Mouse (Mus musculus): ENCODE measurements around the gene Tmem248.

The Tmem248 gene

GRCm38 (mm10) chr5:130216781-130217180 is at the start of gene Tmem248:
Gene Tmem248 (plus strand): TSS chr5:130217081.
- no peak for DNase-seq (ENCODE audit: inconsistent age in 2 of 2, low spot score in 1 of 2)

- no peak for DNase-seq (ENCODE audit: inconsistent age in 2 of 2, low spot score in 1 of 2)
Observed at GRCm38 (mm10) chr5:130169109-130169508, 47.8 kb upstream of the Tmem248 start.

- DNase-seq (ENCODE audit: inconsistent age in 2 of 2, low spot score in 1 of 2), result no peak
Observed at GRCm38 (mm10) chr5:130170666-130171422, 46.0 kb upstream of the Tmem248 start.

- peak; percentile 97 to 99 for DNase-seq (ENCODE audit: inconsistent age in 2 of 2, low spot score in 1 of 2)
Observed at GRCm38 (mm10) chr5:130171423-130171954, 45.4 kb upstream of the Tmem248 start, which contains the start of gene Rabgef1. Gene Rabgef1 (plus strand): TSS chr5:130171798.

GRCm38 (mm10) chr5:130171956-130172601 is 44.8 kb upstream of the Tmem248 start:
- peak in 1 of 2 experiments; percentile 91 for DNase-seq (ENCODE audit: inconsistent age in 2 of 2, low spot score in 1 of 2)

- DNase-seq (ENCODE audit: inconsistent age in 2 of 2, low spot score in 1 of 2), result peak in 1 of 2 experiments; percentile 53
Observed at GRCm38 (mm10) chr5:130173012-130173411, 43.9 kb upstream of the Tmem248 start.

- peak in 1 of 2 experiments; percentile 48 for DNase-seq (ENCODE audit: inconsistent age in 2 of 2, low spot score in 1 of 2)
Observed at GRCm38 (mm10) chr5:130177871-130178270, 39.0 kb upstream of the Tmem248 start.

GRCm38 (mm10) chr5:130180362-130180761 is 36.5 kb upstream of the Tmem248 start:
- DNase-seq (ENCODE audit: inconsistent age in 2 of 2, low spot score in 1 of 2), result no peak

GRCm38 (mm10) chr5:130181740-130182540 is 34.9 kb upstream of the Tmem248 start:
- DNase-seq (ENCODE audit: inconsistent age in 2 of 2, low spot score in 1 of 2), result peak in 1 of 2 experiments; percentile 53

GRCm38 (mm10) chr5:130182541-130182821 is 34.4 kb upstream of the Tmem248 start:
- no peak for DNase-seq (ENCODE audit: inconsistent age in 2 of 2, low spot score in 1 of 2)

GRCm38 (mm10) chr5:130184193-130184856 is 32.6 kb upstream of the Tmem248 start:
- peak; percentile 73 to 87 for DNase-seq (ENCODE audit: inconsistent age in 2 of 2, low spot score in 1 of 2)

- peak in 1 of 2 experiments; percentile 57 for DNase-seq (ENCODE audit: inconsistent age in 2 of 2, low spot score in 1 of 2)
Observed at GRCm38 (mm10) chr5:130185312-130185711, 31.6 kb upstream of the Tmem248 start.

GRCm38 (mm10) chr5:130187383-130187782 is 29.5 kb upstream of the Tmem248 start:
- DNase-seq (ENCODE audit: inconsistent age in 2 of 2, low spot score in 1 of 2), result no peak

- no peak for DNase-seq (ENCODE audit: inconsistent age in 2 of 2, low spot score in 1 of 2)
Observed at GRCm38 (mm10) chr5:130190909-130191308, 26.0 kb upstream of the Tmem248 start.

GRCm38 (mm10) chr5:130191865-130192264 is 25.0 kb upstream of the Tmem248 start:
- no peak for DNase-seq (ENCODE audit: inconsistent age in 2 of 2, low spot score in 1 of 2)

GRCm38 (mm10) chr5:130192356-130192944 is 24.4 kb upstream of the Tmem248 start:
- no peak for DNase-seq (ENCODE audit: inconsistent age in 2 of 2, low spot score in 1 of 2)

GRCm38 (mm10) chr5:130193760-130194159 is 23.1 kb upstream of the Tmem248 start:
- DNase-seq (ENCODE audit: inconsistent age in 2 of 2, low spot score in 1 of 2), result no peak

GRCm38 (mm10) chr5:130196307-130196706 is 20.6 kb upstream of the Tmem248 start:
- DNase-seq (ENCODE audit: inconsistent age in 2 of 2, low spot score in 1 of 2), result no peak

- DNase-seq (ENCODE audit: inconsistent age in 2 of 2, low spot score in 1 of 2), result no peak
Observed at GRCm38 (mm10) chr5:130197454-130197853, 19.4 kb upstream of the Tmem248 start.

- DNase-seq (ENCODE audit: inconsistent age in 2 of 2, low spot score in 1 of 2), result no peak
Observed at GRCm38 (mm10) chr5:130197981-130198380, 18.9 kb upstream of the Tmem248 start.

Data from adrenal gland, adult (tissue).